Mouse (Mus musculus) liver, adult 10 weeks (tissue): ENCODE measurements around the gene Zcwpw1. TPM values are rescaled to one million over a fixed set of nuclear protein-coding genes. Genes with fewer than 3 reads are reported as not detected.

ENCODE experiments used
- polyA plus RNA-seq: library from polyadenylated mRNA; stranded (reverse); fragments of 350-450 nt; fragmentation: Illumina TruSeq; extraction: RNeasy Lipid Tissue Mini Kit (QIAGEN cat#74804); gene quantifications from one replicate; pipeline ENCODE4 v1.2.3, GENCODE M21; 2014; ENCODE audit warnings: low read depth, low replicate concordance

Zcwpw1 gene
- polyA plus RNA-seq, result 8.9 TPM

GRCm38 (mm10) chr5:137787151-137787928 lies at the start of gene Zcwpw1, which contains the start of gene Mepce:
TSS of gene Zcwpw1 (plus strand) at chr5:137787798.
TSS of gene Mepce (minus strand) at chr5:137787655.

DNA sequence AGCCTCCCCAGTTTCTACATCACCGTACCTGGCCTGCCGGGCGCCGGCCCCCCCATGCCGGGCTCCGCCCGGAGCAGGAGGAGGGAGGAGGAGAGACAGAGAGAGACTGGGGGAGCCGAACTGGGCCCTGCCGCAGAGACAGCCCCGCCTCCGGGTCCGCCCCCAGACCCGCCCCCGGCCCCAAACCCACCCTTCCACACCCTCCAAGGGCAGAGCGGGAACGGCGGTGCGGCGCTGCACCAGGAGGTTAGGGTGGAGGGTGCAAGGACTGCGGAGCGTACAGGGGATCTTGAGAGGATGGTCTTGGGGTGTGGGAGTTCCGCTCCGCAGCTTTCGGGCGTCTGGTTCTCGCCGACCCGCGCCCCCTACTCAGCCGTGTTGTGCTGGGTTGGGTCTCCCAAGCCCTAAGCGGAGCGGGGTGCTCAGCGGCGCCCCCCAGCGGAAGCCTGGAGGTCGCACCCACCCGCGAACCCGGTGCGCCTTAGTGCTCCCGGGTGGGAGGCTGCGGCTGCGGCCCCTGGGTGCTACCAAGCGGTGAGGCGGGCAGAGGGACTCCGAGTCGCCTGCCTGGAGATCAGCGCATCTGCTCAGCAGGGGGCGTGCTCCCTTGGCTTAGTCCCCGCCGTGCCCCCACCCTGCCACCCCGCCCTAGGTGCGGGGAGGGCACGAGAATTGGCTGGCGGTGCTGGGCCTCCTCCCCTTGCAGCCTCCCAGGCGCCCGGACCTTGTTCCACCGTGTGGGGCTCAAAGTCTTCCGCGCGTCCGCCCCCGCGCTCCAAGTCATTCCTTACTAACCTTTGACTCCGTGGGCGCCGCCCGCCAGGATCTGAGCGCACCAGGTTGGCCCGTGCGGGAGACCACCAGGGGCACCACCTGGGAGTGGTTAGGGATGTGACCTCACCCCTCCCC lies 46.3 kb upstream of the Zcwpw1 start, which contains the start of gene Nyap1:
TSS of gene Nyap1 (minus strand) at position 585 of the 909 bp plus-strand sequence.

DNA sequence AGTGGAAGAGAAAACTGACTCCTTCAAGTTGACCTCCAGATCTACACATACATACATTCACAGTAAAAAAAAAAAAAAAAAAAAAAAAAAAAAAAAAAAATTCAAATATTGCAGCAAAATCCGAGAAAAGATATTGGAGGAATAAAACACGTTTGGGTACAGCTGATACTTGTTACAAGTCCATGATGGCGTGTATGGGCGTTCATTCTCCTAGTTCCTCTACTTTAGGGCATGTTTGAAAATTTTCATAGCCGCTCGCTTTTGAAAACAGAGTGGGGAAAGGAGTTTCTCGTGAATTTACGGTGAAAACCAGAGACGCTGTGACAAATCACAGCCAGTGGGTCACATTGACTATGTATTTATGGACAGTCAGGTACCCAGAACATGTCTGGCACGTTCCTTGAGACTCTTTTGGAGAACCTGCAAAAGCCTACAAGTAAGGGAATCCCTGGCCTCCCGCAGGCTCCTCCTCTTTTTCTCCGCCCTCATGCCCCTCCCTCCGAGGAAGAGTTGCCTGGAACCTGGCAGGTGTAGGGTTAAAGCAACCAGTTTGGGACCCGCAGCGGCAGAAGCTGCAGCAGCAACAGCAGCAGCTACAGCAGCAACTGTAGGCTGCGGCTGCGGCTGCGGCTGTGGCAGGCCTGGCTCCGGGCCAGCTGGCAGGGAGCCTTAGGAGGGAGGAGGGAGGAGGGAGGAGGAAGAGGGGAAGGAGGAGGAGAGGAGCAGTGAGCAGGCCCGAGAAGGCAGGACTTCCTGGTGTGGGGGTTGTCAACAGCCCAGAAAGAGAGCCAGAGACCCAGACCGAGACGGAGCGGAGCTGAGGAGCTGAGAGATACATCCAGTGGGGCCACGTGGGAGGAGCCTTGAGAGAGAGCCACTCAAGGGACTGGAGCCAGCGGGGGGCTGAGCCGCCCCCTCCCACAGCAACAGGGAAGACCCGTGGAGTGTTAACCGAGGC lies 42.1 kb upstream of the Zcwpw1 start, which contains the start of gene Tsc22d4:
TSS of gene Tsc22d4 (plus strand) at position 517 of the 958 bp plus-strand sequence.

GRCm38 (mm10) chr5:137778635-137779034 lies 9.0 kb upstream of the Zcwpw1 start, which contains the start of gene Ppp1r35:
TSS of gene Ppp1r35 (plus strand) at chr5:137778849.

DNA sequence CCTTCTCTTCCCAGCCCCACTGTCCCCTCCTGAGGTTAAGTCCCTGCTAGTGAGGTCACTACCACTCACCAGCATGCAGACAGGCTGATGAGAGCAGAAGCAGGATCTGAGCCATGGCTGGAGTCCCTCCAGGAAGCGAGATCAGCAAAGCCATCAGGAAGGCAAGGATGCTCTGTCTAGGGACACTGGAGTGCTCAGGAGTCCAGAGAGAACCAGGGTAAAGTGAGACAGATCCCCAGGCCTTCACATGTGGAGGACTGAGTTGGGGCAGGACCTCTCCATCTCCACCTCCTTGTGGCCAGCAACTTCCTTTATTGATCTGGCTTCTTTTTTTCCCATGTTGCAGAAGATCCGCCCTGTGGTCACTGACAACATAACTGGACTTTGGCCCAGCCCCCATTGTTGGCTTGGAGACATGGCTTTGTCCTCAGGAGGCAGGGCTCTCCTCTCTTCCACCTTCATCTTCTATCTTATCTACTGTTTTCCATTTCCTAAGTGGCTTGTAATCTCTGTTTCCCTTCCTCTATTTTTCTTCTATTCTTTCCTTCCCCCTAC lies 48.4 kb downstream of the Zcwpw1 start, which contains the start of gene Pilra:
TSS of gene Pilra (minus strand) at position 316 of the 555 bp plus-strand sequence.

GRCm38 (mm10) chr5:137857960-137858710 lies 70.5 kb downstream of the Zcwpw1 start, which contains the start of gene Pilrb1:
TSS of gene Pilrb1 (minus strand) at chr5:137858106.

GRCm38 (mm10) chr5:137871644-137872380 lies 84.2 kb downstream of the Zcwpw1 start, which contains the start of gene Pilrb2:
TSS of gene Pilrb2 (minus strand) at chr5:137871815.

Other genes starting within 250 kb of the Zcwpw1 start
- not detected for gene Actl6b, start 234.3 kb upstream of the Zcwpw1 start, polyA plus RNA-seq
- 32.0 TPM for gene Tfr2, start 218.0 kb upstream of the Zcwpw1 start, polyA plus RNA-seq
- gene Mospd3, start 186.7 kb upstream of the Zcwpw1 start, polyA plus RNA-seq, result 1.3 TPM
- gene Pcolce, start 174.0 kb upstream of the Zcwpw1 start, polyA plus RNA-seq, result 0.64 TPM
- gene Fbxo24, start 158.8 kb upstream of the Zcwpw1 start, polyA plus RNA-seq, result not detected
- gene Lrch4, start 158.7 kb upstream of the Zcwpw1 start, polyA plus RNA-seq, result 0.40 TPM
- gene Gm20605, start 158.6 kb upstream of the Zcwpw1 start, polyA plus RNA-seq, result not detected
- gene Sap25, start 146.5 kb upstream of the Zcwpw1 start, polyA plus RNA-seq, result not detected
- not detected for gene Irs3, start 142.1 kb upstream of the Zcwpw1 start, polyA plus RNA-seq
- 10.3 TPM for gene Agfg2, start 103.1 kb upstream of the Zcwpw1 start, polyA plus RNA-seq
- not detected for gene Nyap1, start 46.2 kb upstream of the Zcwpw1 start, polyA plus RNA-seq
- gene Tsc22d4, start 42.1 kb upstream of the Zcwpw1 start, polyA plus RNA-seq, result 0.79 TPM
- 2.5 TPM for gene Ppp1r35, start 8.9 kb upstream of the Zcwpw1 start, polyA plus RNA-seq
- 4.4 TPM for gene Mepce, start 143 bp upstream of the Zcwpw1 start, polyA plus RNA-seq
- 3.2 TPM for gene Pilra, start 48.5 kb downstream of the Zcwpw1 start, polyA plus RNA-seq
- gene Pilrb1, start 70.3 kb downstream of the Zcwpw1 start, polyA plus RNA-seq, result 3.8 TPM
- gene Pilrb2, start 84.0 kb downstream of the Zcwpw1 start, polyA plus RNA-seq, result 3.2 TPM
- gene Cyp3a13, start 133.8 kb downstream of the Zcwpw1 start, polyA plus RNA-seq, result 371 TPM
- 1.0 TPM for gene Gjc3, start 175.3 kb downstream of the Zcwpw1 start, polyA plus RNA-seq
- gene Azgp1, start 193.7 kb downstream of the Zcwpw1 start, polyA plus RNA-seq, result 2,187 TPM
- not detected for gene Smok3a, start 233.5 kb downstream of the Zcwpw1 start, polyA plus RNA-seq
- gene Smok3b, start 233.6 kb downstream of the Zcwpw1 start, polyA plus RNA-seq, result not detected